Mouse (Mus musculus) limb, embryonic 14.5 days (tissue): ENCODE results near the gene Mrrf. TPM values are rescaled to one million over a fixed set of nuclear protein-coding genes. Genes with fewer than 3 reads are reported as not detected.

Source experiments
- ATAC-seq: fragments of 200-750 bp; cut with Nextera tagmentation; 2 replicates; pipeline ENCODE4 v1.8.0; 2017; ENCODE audit warnings: low read depth, moderate number of reproducible peaks, moderate TSS enrichment; ENCODE audit not compliant: low FRiP score
- DNase-seq: peaks from one replicate; pipeline ENCODE4 v3.0.0-alpha.2; 2015; ENCODE audit warnings: low spot score
- H3K27ac ChIP-seq: fragments of 300-500 bp; sonication (generic); replicated peaks from 2 replicates; pipeline ENCODE4 v1.5.1; 2014; ENCODE audit warnings: low read depth, mild to moderate bottlenecking, low read length, moderate library complexity, mixed read lengths
- H3K27me3 ChIP-seq: fragments of 300-500 bp; sonication (generic); 2 replicates; pipeline ENCODE4 v1.6.1; 2014; ENCODE audit warnings: low read length, mixed read lengths; ENCODE audit not compliant: control insufficient read depth, insufficient read depth
- H3K36me3 ChIP-seq: fragments of 300-500 bp; sonication (generic); 2 replicates; pipeline ENCODE4 v1.6.1; 2014; ENCODE audit warnings: mild to moderate bottlenecking, low read length, moderate library complexity, mixed read lengths; ENCODE audit not compliant: control insufficient read depth, insufficient read depth
- H3K4me1 ChIP-seq: fragments of 300-500 bp; sonication (generic); 2 replicates; pipeline ENCODE4 v1.6.1; 2014; ENCODE audit warnings: antibody characterized with exemption, low read length, mixed read lengths; ENCODE audit not compliant: control insufficient read depth, insufficient read depth
- H3K4me2 ChIP-seq: fragments of 300-500 bp; sonication (generic); replicated peaks from 2 replicates; pipeline ENCODE4 v1.6.1; 2014; ENCODE audit warnings: low read depth, mild to moderate bottlenecking, low read length, moderate library complexity; ENCODE audit not compliant: severe bottlenecking
- H3K4me3 ChIP-seq: fragments of 300-500 bp; sonication (generic); replicated peaks from 2 replicates; pipeline ENCODE4 v1.5.1; 2014; ENCODE audit warnings: low read length
- H3K9ac ChIP-seq: fragments of 300-500 bp; sonication (generic); 2 replicates; pipeline ENCODE4 v1.6.1; 2014; ENCODE audit warnings: mild to moderate bottlenecking, low read depth, low read length, moderate library complexity; ENCODE audit not compliant: severe bottlenecking
- H3K9me3 ChIP-seq: fragments of 300-500 bp; sonication (generic); 2 replicates; pipeline ENCODE4 v1.6.1; 2016; ENCODE audit warnings: low read length; ENCODE audit not compliant: control insufficient read depth
- POLR2A ChIP-seq: fragments of 200-500 bp; IDR thresholded peaks from 2 replicates; pipeline ENCODE4 v1.8.0; 2012; ENCODE audit warnings: inconsistent platforms, mild to moderate bottlenecking, moderate library complexity, borderline replicate concordance; ENCODE audit not compliant: insufficient read depth, insufficient read length; ENCODE audit errors: extremely low read depth
- WGBS: fragments of 180-500 bp; shearing (Covaris S2); extraction: QIAGEN DNeasy Blood & Tissue Kit; methylation state at CpG from one replicate; pipeline ENCODE4 v1.1.7; 2014; 5-methylcytosine and 5-hydroxymethylcytosine counted together
- polyA plus RNA-seq, 2 experiments: library from polyadenylated mRNA; depleted of rRNA in 1 of 2; stranded (reverse) in 1 of 2; unstranded in 1 of 2; fragments of >200 nt; fragmentation: Nextera tagmentation in 1 of 2; extraction: Ambion mirVana in 1 of 2; gene quantifications; 2 replicates each; pipeline versions ENCODE4 v1.2.1 to v1.2.3; 2012 to 2014

Mrrf gene
- 21.1 and 31.0 TPM in 2 replicates for polyA plus RNA-seq (2012; rRNA removed)
- 30.4 and 33.0 TPM in 2 replicates for polyA plus RNA-seq (2014; fragmentation: Nextera tagmentation; extraction: Ambion mirVana)

GRCm38 (mm10) chr2:36136300-36136941, at the start of gene Mrrf, which contains the start of gene Rbm18:
TSS of gene Mrrf (plus strand) at chr2:36136389.
TSS of gene Rbm18 (minus strand) at chr2:36136773.
- 1% methylated on average over 45 of the region's 50 CpGs for WGBS
- no peaks in the 10 kb centered on the region for H3K9me3 ChIP-seq

GRCm38 (mm10) chr2:36089190-36089589, 47.0 kb upstream of the Mrrf start:
- Histone ChIP-seq H3K9ac (no peak overlapping the region), H3K27me3 (peaks cover 46% of the 10 kb centered on the region), H3K27ac (no peak overlapping the region), H3K36me3 (no peaks in the 10 kb centered on the region), H3K9me3 (no peaks in the 10 kb centered on the region), H3K4me1 (peaks cover 8% of the 10 kb centered on the region), H3K4me2 (no peak overlapping the region), H3K4me3 (no peak overlapping the region)
- no peak for TF ChIP-seq POLR2A
- ATAC-seq (no peak), DNase-seq (no peak)
- 57% methylated on average over 3 of the region's 3 CpGs for WGBS

More at GRCm38 (mm10) chr2:36136300-36136941, at the start of gene Mrrf, which contains the start of gene Rbm18:
- Histone ChIP-seq H3K27ac (peak within 1 kb of the TSS; percentile 88), H3K36me3 (peaks cover 30% of the 10 kb centered on the region), H3K4me3 (peak within 1 kb of the TSS; percentile 83), H3K4me2 (peak within 1 kb of the TSS; percentile 70), H3K9ac (peak within 1 kb of the TSS; percentile 85), H3K27me3 (no peaks in the 10 kb centered on the region), H3K4me1 (peaks cover 9% of the 10 kb centered on the region)
- peak; percentile 92 for DNase-seq
- ATAC-seq = peak; percentile 98
- TF ChIP-seq POLR2A = peak; percentile 38; the same call in 1 of the 2 replicates

- Histone ChIP-seq H3K27ac (no peak overlapping the region), H3K4me3 (peak overlapping the region; percentile 40), H3K27me3 (peaks cover 65% of the 10 kb centered on the region), H3K9ac (peak overlapping the region; percentile 36), H3K4me1 (peaks cover 8% of the 10 kb centered on the region), H3K4me2 (peak overlapping the region; percentile 62), H3K36me3 (no peaks in the 10 kb centered on the region), H3K9me3 (no peaks in the 10 kb centered on the region)
- peak; percentile 84 for ATAC-seq
- WGBS = 2% methylated on average over 64 of the region's 70 CpGs
- peak; percentile 36 for DNase-seq
- no peak for TF ChIP-seq POLR2A
Measured at GRCm38 (mm10) chr2:36090853-36091741, 45.1 kb upstream of the Mrrf start.

GRCm38 (mm10) chr2:36092748-36093147, 43.4 kb upstream of the Mrrf start:
- Histone ChIP-seq H3K9ac (no peak overlapping the region), H3K27ac (no peak overlapping the region), H3K27me3 (peaks cover 81% of the 10 kb centered on the region), H3K9me3 (no peaks in the 10 kb centered on the region), H3K4me2 (no peak overlapping the region), H3K4me3 (no peak overlapping the region), H3K36me3 (no peaks in the 10 kb centered on the region), H3K4me1 (peaks cover 8% of the 10 kb centered on the region)
- DNase-seq (no peak), ATAC-seq (no peak)
- TF ChIP-seq POLR2A = no peak
- 4% methylated on average over 4 of the region's 4 CpGs for WGBS

GRCm38 (mm10) chr2:36093301-36093700, 42.9 kb upstream of the Mrrf start:
- ATAC-seq = no peak
- Histone ChIP-seq H3K4me1 (peaks cover 8% of the 10 kb centered on the region), H3K9ac (no peak overlapping the region), H3K27ac (no peak overlapping the region), H3K27me3 (peaks cover 87% of the 10 kb centered on the region), H3K4me2 (no peak overlapping the region), H3K4me3 (no peak overlapping the region), H3K36me3 (no peaks in the 10 kb centered on the region), H3K9me3 (no peaks in the 10 kb centered on the region)
- no peak for DNase-seq
- no peak for TF ChIP-seq POLR2A
- WGBS = 17% methylated on average over 7 of the region's 7 CpGs
